Mouse (Mus musculus) monocyte, adult 59 days (primary cell): ENCODE data around the gene Pafah2. TPM values are rescaled to one million over a fixed set of nuclear protein-coding genes. Genes with fewer than 3 reads are reported as not detected.

Experiments
- total RNA-seq, 2 experiments: library from RNA; stranded (reverse); gene quantifications; one replicate each; pipeline ENCODE4 v1.2.4; 2023

The Pafah2 gene
- 1 to 10 TPM; 2.5 to 3.1 TPM for total RNA-seq

GRCm38 (mm10) chr4:134395977-134396825, at the start of gene Pafah2:
Pafah2 (plus strand) TSS chr4:134396320.

GRCm38 (mm10) chr4:134383750-134384149, 12.4 kb upstream of the Pafah2 start, which contains the start of gene Extl1:
Extl1 (minus strand) TSS chr4:134383850.

DNA sequence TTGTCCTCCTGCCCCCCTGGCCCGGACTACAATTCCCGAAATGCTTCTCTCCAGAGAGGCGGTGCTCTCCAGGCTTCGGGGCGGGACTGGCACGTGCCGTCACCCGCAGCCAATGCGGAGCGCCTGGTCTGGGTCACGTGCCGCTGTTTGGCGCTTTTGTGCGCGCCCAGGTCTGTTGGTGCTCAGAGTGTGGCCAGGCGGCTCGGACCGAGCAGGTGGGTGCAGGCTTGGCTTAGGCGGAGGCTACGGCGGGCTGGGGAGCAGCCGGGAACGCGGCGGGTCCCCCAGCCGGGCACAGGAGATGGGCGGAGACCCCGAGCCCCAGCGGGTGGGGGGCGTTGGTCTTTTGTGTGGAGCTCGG, 72.1 kb downstream of the Pafah2 start, which contains the start of gene Stmn1:
TSS of gene Stmn1 (plus strand) at position 106 of the 361 bp plus-strand sequence.

Other genes with a start within 250 kb of the Pafah2 start
- gene Cep85, start 209.2 kb upstream of the Pafah2 start, total RNA-seq, result 10 to 100 TPM; 14.3 to 16.1 TPM
- not detected for gene Gm7534, start 193.3 kb upstream of the Pafah2 start, total RNA-seq
- not detected for gene Catsper4, start 168.9 kb upstream of the Pafah2 start, total RNA-seq
- not detected for gene Cnksr1, start 157.9 kb upstream of the Pafah2 start, total RNA-seq
- not detected for gene E130218I03Rik, start 152.7 kb upstream of the Pafah2 start, total RNA-seq
- gene Zfp593, start 150.7 kb upstream of the Pafah2 start, total RNA-seq, result 10 to 100 TPM; 12.7 to 15.7 TPM
- gene Gm30191, start 149.4 kb upstream of the Pafah2 start, total RNA-seq, result not detected
- gene Grrp1, start 142.2 kb upstream of the Pafah2 start, total RNA-seq, result not detected
- 10 to 100 TPM in 1 of 2 experiments, 1 to 10 TPM in 1; 9.4 to 10.7 TPM for gene Pdik1l, start 108.4 kb upstream of the Pafah2 start, total RNA-seq
- not detected for gene Trim63, start 81.2 kb upstream of the Pafah2 start, total RNA-seq
- not detected for gene Slc30a2, start 53.1 kb upstream of the Pafah2 start, total RNA-seq
- under 1 TPM; 0.10 to 0.39 TPM for gene Extl1, start 12.5 kb upstream of the Pafah2 start, total RNA-seq
- 1 to 10 TPM; 5.8 to 9.0 TPM for gene Stmn1, start 72.0 kb downstream of the Pafah2 start, total RNA-seq
- 10 to 100 TPM; 11.4 to 12.1 TPM for gene Paqr7, start 100.4 kb downstream of the Pafah2 start, total RNA-seq
- not detected for gene Aunip, start 114.7 kb downstream of the Pafah2 start, total RNA-seq
- gene Mtfr1l, start 139.1 kb downstream of the Pafah2 start, total RNA-seq, result 10 to 100 TPM; 36.3 to 43.1 TPM
- 10 to 100 TPM; 23.7 to 33.2 TPM for gene Selenon, start 155.8 kb downstream of the Pafah2 start, total RNA-seq